Comparison of ENCODE assay signal across 15 mouse cellular contexts in the genomic region with DNA sequence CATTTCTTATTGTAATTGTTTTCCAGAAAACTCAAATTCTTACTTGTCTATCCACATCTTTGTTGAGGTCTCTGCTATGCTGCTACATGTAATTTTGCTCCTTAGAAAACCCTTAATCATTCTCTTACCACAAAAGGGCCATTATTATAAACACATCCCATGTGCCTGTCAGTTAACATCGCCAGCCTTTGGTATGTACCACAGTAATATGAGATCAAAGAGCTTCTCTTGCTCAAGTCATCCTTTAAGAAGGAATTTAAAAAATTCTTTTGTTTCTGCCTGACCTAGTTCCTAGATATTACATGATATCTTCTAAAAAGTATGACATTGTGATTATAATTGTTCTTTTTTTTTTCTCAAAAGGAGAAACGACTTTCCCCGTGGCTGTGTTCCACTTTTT.
"Had no signal": no experiment of that assay in that cellular context is flagged by ENCODE, and none has a peak within 500 bp of the region (broad histone marks: within the 10 kb centered on the region; RNA-seq: fewer than 3 reads in every experiment).

No protein-coding gene starts in this region.

- H3K9ac ChIP-seq: limb, embryonic 12.5 days; liver, embryonic 13.5 days; liver, postnatal 0 days; lung, embryonic 15.5 days; midbrain, embryonic 12.5 days; neural tube, embryonic 12.5 days; stomach, embryonic 15.5 days had no signal

- DNase-seq: kidney, adult 11 months; kidney, postnatal 25 days; layer of hippocampus, postnatal 36 days; liver; liver, embryonic 13.5 days; liver, postnatal 0 days; lung, postnatal 14 days; right cerebral cortex, postnatal 14 days; thymus, postnatal 4 days had no signal

- ATAC-seq: liver, postnatal 0 days had no signal

- H3K27me3 ChIP-seq: limb, embryonic 12.5 days; liver, embryonic 13.5 days; lung, embryonic 15.5 days; midbrain, embryonic 12.5 days; neural tube, embryonic 12.5 days; stomach, embryonic 15.5 days had no signal

- H3K4me3 ChIP-seq: limb, embryonic 12.5 days; liver, embryonic 13.5 days; lung, embryonic 15.5 days; midbrain, embryonic 12.5 days; neural tube, embryonic 12.5 days; stomach, embryonic 15.5 days had no signal

- H3K4me1 ChIP-seq: limb, embryonic 12.5 days; liver, embryonic 13.5 days; lung, embryonic 15.5 days; midbrain, embryonic 12.5 days; neural tube, embryonic 12.5 days; stomach, embryonic 15.5 days had no signal

- H3K27ac ChIP-seq: limb, embryonic 12.5 days; liver, embryonic 13.5 days; lung, embryonic 15.5 days; macrophage; midbrain, embryonic 12.5 days; neural tube, embryonic 12.5 days; stomach, embryonic 15.5 days had no signal

- H3K36me3 ChIP-seq: limb, embryonic 12.5 days; liver, embryonic 13.5 days; lung, embryonic 15.5 days; midbrain, embryonic 12.5 days; neural tube, embryonic 12.5 days; stomach, embryonic 15.5 days had no signal

- H3K4me2 ChIP-seq: limb, embryonic 12.5 days; liver, embryonic 13.5 days; lung, embryonic 15.5 days; midbrain, embryonic 12.5 days; neural tube, embryonic 12.5 days; stomach, embryonic 15.5 days had no signal

- H3K9me3 ChIP-seq: limb, embryonic 12.5 days; liver, embryonic 13.5 days; lung, embryonic 15.5 days; midbrain, embryonic 12.5 days; neural tube, embryonic 12.5 days; stomach, embryonic 15.5 days had no signal
